Mouse (Mus musculus) heart, postnatal 36 days (tissue): ENCODE results near the gene Rbl1. TPM values are rescaled to one million over a fixed set of nuclear protein-coding genes. Genes with fewer than 3 reads are reported as not detected.

Experiments used
- DNase-seq, 2 experiments: peaks; one replicate each; pipeline ENCODE4 v3.0.0; 2021 to 2022
- intact Hi-C: fragments of 180-260 bp; cut with DNase I; formaldehyde crosslinking; loops from one replicate; pipeline ENCODE4 v1.15.1; 2025
- total RNA-seq, 2 experiments: library from RNA; stranded (reverse); gene quantifications; 2 replicates each; pipeline ENCODE4 v1.2.3; 2021

Gene Rbl1
- total RNA-seq, 2 experiments from 2014 or later = 1.4 to 2.6 TPM

DNA sequence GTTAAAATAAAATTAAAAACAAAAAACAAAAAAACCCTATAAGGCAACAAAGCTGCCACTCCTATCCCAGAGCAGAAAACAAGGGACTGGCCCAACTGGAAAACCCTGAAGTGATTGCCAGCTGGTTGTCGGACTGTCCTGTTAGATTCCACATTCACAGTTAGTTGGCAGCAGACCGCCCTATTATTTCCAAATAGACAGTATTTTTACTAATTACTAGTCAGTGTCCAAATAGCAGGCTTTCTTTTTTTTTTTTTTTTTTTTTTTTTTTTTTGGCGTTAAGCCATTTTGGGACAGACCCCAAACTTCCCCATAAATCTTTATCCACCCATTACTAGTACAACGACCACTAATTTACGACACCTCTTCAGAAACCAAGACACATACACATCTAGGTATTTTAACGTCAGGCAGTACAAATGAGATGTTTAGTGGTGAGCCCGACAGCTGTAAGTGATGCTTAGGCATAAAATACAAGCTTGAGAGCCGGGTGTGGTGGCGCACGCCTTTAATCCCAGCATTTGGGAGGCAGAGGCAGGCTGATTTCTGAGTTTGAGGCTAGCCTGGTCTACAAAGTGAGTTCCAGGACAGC, 68.7 kb downstream of the Rbl1 start:
- no peak for DNase-seq
- intact Hi-C loops = loop anchor here (5.0 kb wide), 1 partner anchor 67 kb away; the partner anchor contains the start of gene Rbl1

DNA sequence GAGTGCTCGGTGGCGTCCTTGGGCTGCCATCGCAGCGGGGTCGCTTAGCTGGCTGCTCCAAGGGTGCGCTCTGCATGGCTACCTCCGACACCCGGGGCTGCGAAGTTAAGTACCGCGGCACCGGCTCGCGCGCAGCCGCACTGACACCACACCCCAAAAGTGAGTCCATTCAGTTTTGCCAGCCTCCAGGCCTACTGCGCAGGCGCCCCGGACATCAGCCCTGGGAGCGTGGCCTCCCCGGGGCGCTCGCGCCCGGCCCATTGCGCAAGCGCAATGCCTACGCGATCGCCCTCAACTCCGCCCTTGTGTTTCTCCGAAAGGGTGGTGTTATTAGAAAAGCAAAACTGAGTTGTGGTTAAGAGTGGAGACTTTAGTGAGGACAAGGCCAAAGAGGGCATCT, 69.3 kb downstream of the Rbl1 start, which contains the start of gene Samhd1:
Gene Samhd1, minus strand, starts transcription at position 252 of the 400 bp plus-strand sequence.
- intact Hi-C loops = loop anchor here (5.0 kb wide), 1 partner anchor 67 kb away; the partner anchor contains the start of gene Rbl1
- peak; percentile 95 for DNase-seq

DNA sequence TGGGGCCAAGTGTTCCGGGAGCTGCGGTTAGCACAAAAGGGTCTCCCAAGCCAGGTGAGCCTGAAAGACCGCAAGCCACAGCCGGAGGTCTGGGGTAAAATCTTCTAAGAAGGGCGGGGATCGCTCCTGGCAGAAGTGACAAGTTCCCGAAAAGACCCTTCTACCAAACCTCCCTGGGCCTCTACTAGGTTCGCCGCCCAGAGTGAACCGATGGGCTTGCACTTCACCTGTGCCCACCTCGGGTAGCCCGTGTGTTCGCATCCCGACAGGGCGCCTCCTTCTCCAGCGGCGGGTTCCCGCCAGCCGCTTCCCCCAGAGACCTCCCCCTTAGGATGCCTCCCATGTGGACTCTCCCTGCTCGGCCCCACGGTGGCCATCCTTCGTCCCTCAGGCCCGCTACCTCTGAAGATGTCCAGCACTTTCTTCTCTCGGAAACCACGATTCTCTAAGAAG, 69.8 kb downstream of the Rbl1 start:
- no peak for DNase-seq
- intact Hi-C loops = no loop called here

DNA sequence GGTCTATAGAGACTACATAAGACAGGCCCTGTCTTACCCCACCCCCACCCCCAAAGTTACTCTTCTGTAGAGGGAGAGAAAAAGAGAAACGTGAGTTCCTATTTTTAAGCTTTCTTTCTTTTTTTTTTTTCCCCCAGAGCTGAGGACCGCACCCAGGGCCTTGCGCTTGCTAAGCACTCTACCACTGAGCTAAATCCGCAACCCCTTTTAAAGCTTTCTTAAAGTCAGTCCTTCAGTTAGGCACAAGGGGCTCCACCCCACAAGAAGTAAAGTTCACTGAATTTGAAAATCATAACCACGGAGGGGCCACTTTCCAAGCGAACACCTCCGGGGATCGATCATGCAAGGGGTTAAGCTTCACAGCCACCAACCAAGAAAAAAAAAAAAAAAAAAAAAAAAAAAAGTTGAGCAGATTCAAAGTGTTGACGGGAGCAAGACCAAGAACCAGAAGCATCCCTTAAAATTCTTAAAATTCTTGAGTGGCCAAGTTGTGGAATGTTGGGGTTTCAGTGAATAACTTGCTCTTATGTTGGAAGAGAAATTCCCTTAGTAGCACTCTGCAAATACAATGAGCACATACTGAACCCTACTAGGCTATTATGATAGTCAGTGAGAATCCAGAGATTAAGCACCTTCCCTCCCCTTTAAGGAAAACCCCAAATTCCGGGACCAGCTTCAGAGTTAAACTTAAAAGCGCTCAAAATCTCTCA, 70.4 kb downstream of the Rbl1 start:
- intact Hi-C loops = no loop called here
- DNase-seq = peak in 1 of 2 experiments; percentile 6

GRCm38 (mm10) chr2:157132686-157133540, 71.4 kb downstream of the Rbl1 start:
- intact Hi-C loops = no loop called here
- DNase-seq = no peak

DNA sequence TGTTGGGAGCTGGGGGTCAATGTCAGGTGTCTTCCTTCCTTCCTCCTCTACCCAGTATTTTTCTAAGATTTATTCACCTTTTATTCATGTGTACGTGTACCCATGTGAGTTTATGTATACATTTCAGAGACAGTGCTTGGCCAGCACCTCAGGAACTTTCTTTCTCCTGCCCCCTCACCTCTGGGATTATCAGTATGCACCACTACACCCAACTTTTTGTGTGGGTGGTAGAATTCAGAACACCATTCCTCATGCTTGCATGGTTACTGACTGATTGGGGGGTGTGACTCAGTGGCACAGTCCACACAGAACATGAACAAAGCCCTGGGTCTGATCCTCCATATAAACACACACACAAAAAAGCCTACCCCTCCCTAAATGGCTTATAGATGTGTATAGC, 72.2 kb downstream of the Rbl1 start:
- no peak for DNase-seq
- intact Hi-C loops = no loop called here

DNA sequence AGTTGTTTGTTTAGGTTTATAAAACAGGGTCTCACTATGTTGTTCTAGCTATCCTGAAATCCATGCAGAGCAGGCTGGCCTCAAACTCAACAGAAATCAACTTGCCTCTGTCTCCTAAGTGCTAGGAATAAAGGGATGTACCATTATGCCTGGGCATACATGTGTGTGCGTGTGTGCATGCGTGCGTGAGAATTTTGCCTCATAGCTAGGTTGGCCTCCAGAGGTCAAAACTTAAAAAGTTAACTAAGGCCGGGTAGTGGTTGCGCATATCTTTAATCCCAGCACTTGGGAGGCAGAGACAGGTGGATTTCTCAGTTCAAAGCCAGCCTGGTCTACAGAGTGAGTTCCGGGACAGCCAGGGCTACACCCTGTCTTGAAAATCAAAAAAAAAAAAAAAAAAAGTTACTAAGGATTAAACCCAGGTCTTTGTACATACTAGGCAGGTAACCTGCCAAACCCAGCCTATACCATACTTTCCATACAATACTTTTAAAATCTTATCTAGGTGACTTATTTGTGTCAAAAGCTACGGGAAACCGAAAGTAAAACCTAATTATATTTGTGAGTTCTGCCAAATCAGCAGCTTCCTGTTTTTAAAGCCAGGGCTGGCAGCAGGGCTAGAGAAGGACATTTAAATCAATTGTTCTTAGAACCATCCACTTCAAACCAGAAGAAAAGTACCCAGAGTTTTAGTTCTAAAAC, 73.4 kb downstream of the Rbl1 start:
- intact Hi-C loops = no loop called here
- DNase-seq = peak; percentile 32 to 46

DNA sequence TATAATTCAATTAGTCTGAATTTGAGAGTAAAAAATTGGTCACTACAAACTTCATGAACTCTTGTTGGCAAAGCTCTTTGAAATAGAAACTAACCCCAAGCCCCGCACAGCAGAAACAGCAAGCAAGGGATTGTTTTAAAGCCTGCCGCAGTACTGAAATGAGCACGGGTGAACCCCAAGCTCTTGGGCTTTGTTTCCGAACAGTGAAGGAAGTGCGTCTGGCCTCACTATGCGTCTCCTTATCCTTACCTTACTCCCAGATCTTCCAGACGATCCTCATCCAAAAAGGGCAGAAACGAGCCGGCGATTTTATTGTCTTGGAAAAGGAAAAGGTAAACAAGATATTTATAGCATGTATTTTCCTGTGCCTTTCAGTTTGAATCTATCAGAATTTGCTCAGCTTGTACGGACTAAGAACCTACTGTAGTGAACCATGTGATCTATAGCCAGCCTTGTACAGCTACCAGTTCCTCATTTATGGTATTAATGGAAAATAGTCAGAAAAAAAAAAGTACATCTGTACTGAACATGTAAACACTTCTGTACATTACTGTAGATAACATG, 74.7 kb downstream of the Rbl1 start:
- DNase-seq = no peak
- intact Hi-C loops = no loop called here

- no peak for DNase-seq
- intact Hi-C loops = no loop called here
These were observed 75.2 kb downstream of the Rbl1 start for GRCm38 (mm10) chr2:157129096-157129495.

DNA sequence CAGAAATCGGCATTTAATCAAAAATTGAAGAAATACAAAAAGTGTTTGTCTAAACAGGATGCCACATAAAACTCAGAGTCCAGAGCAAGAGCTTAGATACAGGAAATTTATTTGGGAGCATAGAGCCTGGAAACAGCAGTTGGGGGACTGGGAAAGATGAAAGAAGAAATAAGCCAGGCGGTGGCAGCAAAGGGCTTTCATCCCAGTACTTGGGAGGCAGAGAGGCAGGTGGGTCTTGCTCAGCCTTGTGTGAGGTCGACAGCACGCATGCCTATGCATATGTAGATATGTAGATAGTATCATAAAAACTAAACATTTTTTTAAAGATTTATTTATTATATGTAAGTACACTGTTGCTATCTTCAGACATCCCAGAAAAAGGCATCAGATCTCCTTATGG, 76.3 kb downstream of the Rbl1 start:
- intact Hi-C loops = no loop called here
- DNase-seq = no peak

GRCm38 (mm10) chr2:157127370-157127769, 77.0 kb downstream of the Rbl1 start:
- intact Hi-C loops = no loop called here
- DNase-seq = no peak

DNA sequence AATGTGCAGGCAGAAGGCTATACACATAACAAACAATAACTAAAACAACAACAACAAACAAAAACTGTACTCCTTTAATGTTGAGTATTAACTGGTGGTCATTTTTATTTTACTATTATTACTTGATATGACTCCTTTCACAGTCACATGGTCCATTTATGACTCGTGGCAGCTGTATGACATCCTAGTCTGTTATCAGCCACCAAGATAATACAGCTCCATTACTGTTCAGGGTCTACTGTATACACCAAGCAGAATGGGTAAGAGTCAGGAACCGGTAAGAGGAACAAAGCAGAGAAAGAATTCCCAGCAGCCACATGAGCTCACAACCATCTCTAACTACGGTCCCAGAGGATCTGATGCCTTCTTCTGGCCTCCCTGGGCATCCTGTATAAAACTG, 79.1 kb downstream of the Rbl1 start:
- intact Hi-C loops = no loop called here
- no peak for DNase-seq

DNA sequence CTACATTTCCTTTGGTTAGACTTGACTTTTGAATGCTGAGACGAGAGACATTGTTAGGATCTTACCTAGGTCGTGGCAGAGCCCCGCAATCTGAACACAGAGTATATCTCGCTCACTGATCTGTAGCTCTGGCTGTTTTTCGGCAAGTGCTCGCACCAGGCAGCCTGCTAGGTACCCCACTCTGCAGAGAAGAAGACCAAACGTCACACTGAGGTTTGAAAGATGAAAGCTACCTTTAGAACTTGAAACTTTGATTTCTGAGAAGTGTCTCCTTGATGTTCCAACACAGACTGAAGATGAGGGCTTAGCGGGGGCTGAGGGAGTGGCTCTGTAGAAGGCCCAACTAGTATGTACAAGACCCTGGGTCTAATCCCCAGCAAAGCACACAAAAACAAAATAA, 82.6 kb downstream of the Rbl1 start:
- intact Hi-C loops = no loop called here
- DNase-seq = no peak

GRCm38 (mm10) chr2:157119075-157119474, 85.3 kb downstream of the Rbl1 start:
- DNase-seq = no peak
- intact Hi-C loops = no loop called here

DNA sequence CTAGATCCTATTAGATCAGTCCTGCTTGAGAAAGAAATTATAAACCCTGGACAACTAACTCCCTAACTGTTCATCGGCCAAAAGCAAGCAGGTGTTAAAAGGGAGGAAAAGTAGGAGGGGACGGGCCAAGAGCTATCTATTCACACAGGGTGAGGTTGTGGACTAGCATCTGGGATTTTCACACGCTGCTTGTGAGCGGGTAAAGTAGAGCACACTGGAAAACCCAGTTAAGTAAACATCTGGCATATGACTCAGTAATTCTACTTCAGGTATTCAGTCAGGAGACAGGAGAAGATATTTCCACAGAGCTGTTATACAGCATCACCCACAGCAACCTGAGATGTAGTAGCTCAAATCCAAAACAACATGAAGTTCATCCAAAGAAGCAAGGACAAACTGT, 85.8 kb downstream of the Rbl1 start:
- no peak for DNase-seq
- intact Hi-C loops = no loop called here

GRCm38 (mm10) chr2:157116964-157117363, 87.4 kb downstream of the Rbl1 start:
- no peak for DNase-seq
- intact Hi-C loops = no loop called here

DNA sequence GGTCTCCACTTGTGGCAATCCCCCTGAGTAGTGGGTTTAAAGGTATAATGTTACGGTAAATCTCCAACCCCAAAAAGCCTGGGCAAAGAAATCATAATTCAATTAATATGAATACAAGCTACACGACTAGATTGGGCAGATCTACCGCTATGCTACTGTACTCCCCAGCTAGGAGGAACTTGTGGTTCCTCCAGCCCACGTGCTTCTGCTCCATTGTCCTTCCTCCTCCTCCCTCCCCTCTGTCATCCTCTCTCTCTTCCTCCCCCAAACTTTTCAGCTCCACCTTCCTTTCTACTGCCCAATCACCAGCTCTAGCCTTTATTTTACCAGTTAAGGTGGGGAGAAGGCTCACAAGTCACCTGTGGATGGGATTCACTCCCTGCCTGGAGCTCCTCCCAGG, 96.1 kb downstream of the Rbl1 start:
- intact Hi-C loops = no loop called here
- DNase-seq = no peak

DNA sequence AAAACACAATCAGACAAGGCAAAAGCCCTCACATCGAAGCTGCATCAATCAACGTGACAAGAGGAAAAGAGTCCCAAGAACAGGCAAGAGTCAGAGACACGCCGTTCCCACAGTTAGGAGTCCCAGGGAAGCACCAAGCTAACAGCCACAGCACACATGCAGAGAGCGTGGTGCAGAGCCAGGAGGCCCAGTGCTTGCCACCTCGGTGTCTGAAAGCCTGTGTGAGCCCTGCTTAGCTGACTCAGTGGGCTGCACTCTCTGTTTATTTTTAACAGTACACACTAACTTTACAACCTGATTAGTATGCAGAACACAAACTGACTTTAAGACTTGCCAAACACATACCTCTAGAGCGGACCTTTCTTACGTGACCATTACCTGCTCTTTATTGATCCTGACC, 99.9 kb downstream of the Rbl1 start:
- intact Hi-C loops = no loop called here
- no peak for DNase-seq

- intact Hi-C loops = no loop called here
- no peak for DNase-seq
These were observed 102.1 kb downstream of the Rbl1 start for GRCm38 (mm10) chr2:157102256-157102655.

- intact Hi-C loops = no loop called here
- no peak for DNase-seq
These were observed 102.7 kb downstream of the Rbl1 start for GRCm38 (mm10) chr2:157101650-157102049.

GRCm38 (mm10) chr2:157100319-157100605, 104.1 kb downstream of the Rbl1 start:
- intact Hi-C loops = no loop called here
- no peak for DNase-seq
